Mouse (Mus musculus) v-Abl transformed pro-B cells (cell line): ENCODE measurements around the gene B3gnt8.

Experiments used
- in situ Hi-C, 2 experiments: fragments of 400-800 bp; cut with MboI; formaldehyde crosslinking; loops; one replicate each; pipeline ENCODE4 v1.15.1; 2025; ENCODE audit not compliant: unreplicated experiment in 2 of 2

The B3gnt8 gene

DNA sequence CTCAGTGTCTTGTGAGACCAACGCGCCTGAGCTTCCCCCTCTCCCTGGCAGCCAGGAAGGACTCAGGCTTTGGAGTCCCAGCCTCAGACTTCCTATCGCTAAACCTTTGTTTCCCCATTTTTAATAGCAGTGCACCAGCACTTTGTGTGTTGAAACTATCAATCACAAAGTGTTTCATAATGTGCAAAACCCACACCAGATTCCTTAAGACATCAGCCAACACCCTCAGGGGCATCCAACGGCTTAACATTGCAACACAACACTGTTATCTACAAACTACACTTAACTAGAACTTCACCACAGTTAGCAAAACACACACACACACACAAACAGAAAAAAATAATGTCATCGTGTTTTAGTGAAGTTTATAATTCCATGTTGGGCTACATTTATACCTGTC lies 23.4 kb downstream of the B3gnt8 start:
- in situ Hi-C loops, result loop anchor here (5.0 to 25.0 kb wide), 5 partner anchors 37 to 1812 kb away; partner anchors contain the start of genes Tgfb1 (in 2 of the 2) and Sertad3 (in 1 of the 2)

DNA sequence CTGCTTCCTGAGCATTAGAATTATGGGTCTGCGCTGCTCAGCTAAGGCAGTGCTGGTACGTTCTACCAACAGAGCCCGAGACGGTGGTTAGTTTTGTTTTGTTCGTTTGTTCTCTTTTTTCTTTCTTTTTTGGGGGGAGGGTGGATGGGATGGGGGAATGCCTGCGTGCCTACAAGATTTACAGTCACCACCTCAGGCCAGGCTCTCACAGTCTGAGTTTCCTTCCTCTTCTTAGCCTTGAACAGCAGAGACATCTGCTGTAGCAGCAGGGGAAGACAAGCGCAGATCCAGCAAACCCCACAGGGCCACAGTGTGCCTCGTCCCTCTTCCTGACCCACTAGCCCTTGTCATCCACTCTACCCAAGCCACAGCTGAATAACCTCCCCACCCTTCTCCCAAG lies 24.8 kb downstream of the B3gnt8 start:
- in situ Hi-C loops, result loop anchor here (5.0 to 10.0 kb wide), 3 partner anchors 36 to 226 kb away; partner anchors contain the start of gene Tgfb1 (in 2 of the 2)

DNA sequence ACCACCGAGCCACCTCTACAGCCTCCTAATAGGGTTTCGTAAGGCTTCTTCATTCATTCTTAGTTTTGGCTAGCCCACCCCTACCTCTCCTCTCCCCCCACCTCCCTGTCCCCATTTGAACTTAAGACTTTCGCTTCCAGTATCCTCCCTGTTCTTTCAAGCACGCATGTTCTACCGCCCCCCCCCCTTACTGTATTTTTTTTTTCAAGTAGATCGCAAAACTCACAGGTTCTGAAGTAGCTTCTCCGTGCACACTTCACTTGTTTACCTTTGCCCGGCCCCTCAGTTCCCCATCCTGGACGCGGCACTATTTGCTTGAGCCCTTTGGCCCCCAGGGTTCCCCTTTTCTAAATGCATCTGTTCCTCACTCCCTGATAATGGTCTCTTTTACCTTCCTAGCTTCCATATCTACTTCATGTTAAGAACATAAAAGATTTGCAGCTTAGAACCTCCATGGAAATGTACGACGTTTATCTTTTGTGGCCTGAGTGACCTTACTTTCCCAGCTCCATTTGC lies 25.8 kb downstream of the B3gnt8 start:
- in situ Hi-C loops, result loop anchor here (5.0 to 10.0 kb wide), 3 partner anchors 35 to 228 kb away; partner anchors contain the start of gene Tgfb1 (in 2 of the 2)

DNA sequence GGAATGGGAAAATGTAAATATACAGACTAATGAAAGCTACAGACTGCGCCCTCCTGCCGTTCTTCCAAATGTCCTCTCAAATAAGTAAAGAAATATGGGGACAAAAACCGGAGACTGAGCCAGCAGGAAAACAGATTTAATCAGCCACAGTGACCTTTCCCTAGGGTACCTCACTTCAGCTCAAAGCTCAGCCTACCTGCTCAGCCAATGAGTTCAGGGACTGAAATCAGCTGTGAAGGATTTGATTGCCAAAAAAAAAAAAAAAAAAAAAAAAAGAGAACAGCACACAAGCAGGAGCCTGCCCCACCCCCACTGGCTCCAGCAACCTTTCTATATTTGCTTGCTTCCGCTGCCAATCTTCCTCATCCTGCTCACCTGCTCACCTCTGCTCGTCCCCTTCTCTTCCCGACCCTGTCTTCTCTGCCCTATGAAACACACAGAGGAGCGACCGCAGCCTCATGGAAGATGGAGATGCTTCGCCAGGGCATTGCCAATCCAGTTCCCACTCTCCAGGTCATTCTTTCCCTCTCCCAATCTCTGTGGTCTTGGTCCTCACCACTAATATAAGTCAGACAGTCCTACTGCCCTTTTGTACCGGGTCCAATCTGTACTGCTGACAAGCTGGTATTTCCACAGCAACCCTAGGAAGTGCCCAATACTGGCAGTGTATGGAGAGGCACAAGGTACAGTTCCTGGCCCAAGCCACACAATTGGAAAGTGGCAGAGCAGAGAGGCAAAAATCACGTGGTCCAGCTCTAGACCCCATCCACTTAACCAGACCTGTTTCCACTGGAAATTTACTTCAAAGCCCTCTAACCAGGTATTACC lies 29.4 kb downstream of the B3gnt8 start:
- in situ Hi-C loops, result loop anchor here (5.0 to 10.0 kb wide), 3 partner anchors 34 to 231 kb away; no protein-coding TSS in a partner anchor

GRCm38 (mm10) chr7:25657785-25658184 lies 31.3 kb downstream of the B3gnt8 start:
- in situ Hi-C loops, result loop anchor here (5.0 to 10.0 kb wide), 3 partner anchors 35 to 233 kb away; no protein-coding TSS in a partner anchor

- in situ Hi-C loops, result loop anchor here (5.0 to 10.0 kb wide), 3 partner anchors 37 to 234 kb away; no protein-coding TSS in a partner anchor
Observed at GRCm38 (mm10) chr7:25658657-25659472, 32.4 kb downstream of the B3gnt8 start, which contains the start of the genes Bckdha and Exosc5. Gene Bckdha (minus strand): TSS chr7:25658981. Gene Exosc5 (plus strand): TSS chr7:25659164.

DNA sequence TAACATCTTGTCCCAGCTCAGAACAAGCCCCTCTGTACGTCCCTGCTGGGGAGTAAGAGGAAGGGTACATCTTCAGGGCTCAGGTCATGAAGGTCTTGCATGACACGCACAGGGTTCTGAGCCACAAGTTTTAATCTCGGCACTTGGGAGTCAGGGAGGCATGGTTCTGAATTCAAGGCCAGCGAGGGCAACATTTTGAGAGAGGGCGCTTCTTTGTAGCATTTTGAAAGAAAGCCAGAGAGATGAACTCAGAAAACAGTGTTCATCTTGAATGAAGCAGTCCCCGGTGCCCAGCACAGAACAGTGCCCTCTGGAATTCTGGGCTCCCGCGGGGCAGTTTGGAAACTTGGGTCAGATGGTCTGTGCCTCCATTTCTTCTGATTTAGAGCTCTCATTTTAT lies 39.9 kb downstream of the B3gnt8 start:
- in situ Hi-C loops, result no loop called here

- in situ Hi-C loops, result no loop called here
Observed at GRCm38 (mm10) chr7:25669158-25669557, 42.7 kb downstream of the B3gnt8 start.

DNA sequence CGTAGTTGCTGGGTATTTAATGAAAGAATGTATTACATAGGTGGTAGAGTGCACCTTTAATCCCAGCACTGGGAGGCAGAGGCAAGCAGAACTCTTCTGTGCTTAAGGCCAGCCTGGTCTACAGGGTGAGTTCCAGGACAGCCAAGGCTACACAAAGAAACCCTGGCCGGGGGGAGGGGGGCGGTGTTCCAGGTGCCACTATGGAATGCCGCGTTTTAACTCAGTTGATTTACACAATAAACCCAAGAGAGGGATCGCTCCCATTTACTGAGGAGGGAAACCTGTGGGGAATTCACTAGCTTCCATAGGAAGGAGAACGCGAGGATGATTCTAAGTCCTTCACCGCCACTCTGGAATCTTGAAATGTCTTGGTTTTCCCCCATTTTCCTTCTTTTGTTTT lies 43.2 kb downstream of the B3gnt8 start:
- in situ Hi-C loops, result no loop called here

DNA sequence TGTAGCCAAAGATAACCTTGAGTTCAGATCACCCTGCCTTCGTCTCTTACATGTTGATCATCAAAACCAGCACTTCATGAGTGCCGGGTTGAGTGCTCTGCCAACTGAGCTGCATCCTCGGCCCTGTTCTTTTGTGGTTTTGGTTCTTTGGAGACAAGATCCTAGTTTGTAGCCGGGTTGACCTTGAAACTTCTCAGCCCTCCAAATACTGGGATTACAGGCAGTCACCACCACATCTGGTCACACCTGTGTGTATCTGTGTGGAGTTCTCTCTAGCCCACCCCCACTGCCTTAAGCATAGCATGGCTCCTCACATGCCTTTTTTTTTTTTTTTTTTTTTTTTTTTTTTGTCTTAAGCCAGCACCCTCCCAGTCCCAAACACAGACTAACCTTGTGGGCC lies 43.6 kb downstream of the B3gnt8 start:
- in situ Hi-C loops, result no loop called here

DNA sequence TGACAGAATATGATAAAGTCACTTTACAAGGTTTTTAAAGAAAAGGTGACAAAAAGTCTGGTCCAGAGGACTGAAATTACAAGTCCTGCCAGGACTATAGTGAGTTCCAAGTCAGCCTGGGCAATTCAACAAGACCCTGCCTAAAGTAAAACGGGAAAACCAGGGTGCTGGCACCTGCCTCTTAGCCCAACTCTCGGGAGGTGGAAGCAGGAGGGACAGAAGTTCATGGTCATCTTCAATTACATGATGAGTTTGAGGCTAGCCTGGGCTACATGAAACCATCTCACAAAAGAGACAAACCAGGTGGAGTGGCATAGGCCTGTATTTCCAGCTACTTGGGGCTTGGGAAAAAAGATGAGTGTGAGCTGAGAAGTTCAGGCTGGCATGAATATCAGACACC lies 45.2 kb downstream of the B3gnt8 start:
- in situ Hi-C loops, result no loop called here

- in situ Hi-C loops, result no loop called here
Observed at GRCm38 (mm10) chr7:25672442-25672841, 46.0 kb downstream of the B3gnt8 start.

GRCm38 (mm10) chr7:25674297-25674696 lies 47.8 kb downstream of the B3gnt8 start:
- in situ Hi-C loops, result no loop called here

DNA sequence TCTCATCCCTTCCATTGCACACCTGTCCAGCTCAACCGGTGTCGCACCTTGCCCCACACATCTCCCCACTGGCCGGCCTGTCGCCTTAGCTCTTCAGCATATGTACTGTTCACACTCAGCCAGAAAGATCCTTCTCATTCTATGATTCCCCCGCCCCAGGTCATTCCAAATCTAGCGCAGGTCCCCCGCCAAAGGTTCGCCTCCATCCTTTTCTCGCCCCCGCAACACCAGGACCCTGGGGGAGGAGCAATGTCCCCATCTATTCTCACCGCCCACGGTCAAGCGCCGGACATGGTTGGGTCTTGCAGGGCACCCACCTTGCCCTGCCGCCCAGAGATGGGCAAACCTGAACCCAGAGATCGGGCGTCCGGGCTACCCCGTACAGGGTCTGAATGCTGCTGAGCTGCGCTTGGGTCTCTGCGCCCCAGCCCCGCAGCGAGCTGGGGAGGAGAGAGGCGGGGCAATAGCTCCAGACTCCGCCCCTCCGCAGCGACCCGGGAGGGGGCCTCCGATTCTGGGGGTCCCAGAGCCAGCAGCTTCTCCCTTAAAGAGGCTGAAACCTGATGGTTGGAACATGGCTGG lies 48.4 kb downstream of the B3gnt8 start, which contains the start of gene Tmem91:
Gene Tmem91 (minus strand): TSS at position 448 of the 582 bp plus-strand sequence.
- in situ Hi-C loops, result no loop called here

DNA sequence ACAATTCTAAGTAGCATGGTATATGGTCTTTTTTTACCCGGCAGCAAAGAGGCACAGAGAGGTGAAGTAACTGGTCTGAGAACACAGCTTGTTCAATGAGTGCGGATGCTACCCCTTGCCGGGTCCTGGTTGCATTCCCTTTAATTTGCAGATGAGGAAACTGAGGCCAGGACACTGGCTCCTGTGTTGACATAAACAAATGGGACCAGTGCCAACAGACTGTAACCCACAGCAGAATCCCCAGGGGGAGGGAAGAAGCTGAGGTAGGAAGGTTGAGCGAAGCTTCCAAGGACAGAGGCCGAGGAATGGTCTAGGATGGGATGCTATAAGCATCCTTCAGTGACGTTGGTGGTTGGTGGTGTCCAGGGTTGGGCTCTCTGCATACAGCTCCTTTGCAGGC lies 49.0 kb downstream of the B3gnt8 start:
- in situ Hi-C loops, result no loop called here

- in situ Hi-C loops, result no loop called here
Observed at GRCm38 (mm10) chr7:25676085-25676781, 49.8 kb downstream of the B3gnt8 start.

DNA sequence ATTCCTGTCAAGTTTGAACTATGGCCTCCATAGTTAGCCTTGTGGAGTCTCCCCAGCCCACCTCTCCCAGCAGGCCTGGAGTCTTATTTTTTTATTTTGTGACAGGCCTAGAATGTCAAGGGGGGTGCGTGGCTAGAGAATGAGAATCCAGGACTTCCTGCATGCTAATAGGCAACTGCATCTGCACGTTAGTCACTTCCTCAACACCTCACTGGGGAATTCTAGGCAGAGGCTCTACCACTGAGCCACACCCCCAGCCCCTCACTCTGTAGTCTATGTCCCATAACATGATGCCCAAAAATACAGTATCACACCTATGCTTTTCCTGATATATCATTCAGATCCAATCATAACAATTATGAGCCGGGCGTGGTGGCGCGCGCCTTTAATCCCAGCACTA lies 50.6 kb downstream of the B3gnt8 start:
- in situ Hi-C loops, result no loop called here

- in situ Hi-C loops, result loop anchor here (5.0 kb wide), 3 partner anchors 37 to 72 kb away; partner anchors contain the start of genes Ccdc97 (in 1 of the 2) and Hnrnpul1 (in 1 of the 2)
Observed at GRCm38 (mm10) chr7:25679971-25680370, 53.5 kb downstream of the B3gnt8 start.

DNA sequence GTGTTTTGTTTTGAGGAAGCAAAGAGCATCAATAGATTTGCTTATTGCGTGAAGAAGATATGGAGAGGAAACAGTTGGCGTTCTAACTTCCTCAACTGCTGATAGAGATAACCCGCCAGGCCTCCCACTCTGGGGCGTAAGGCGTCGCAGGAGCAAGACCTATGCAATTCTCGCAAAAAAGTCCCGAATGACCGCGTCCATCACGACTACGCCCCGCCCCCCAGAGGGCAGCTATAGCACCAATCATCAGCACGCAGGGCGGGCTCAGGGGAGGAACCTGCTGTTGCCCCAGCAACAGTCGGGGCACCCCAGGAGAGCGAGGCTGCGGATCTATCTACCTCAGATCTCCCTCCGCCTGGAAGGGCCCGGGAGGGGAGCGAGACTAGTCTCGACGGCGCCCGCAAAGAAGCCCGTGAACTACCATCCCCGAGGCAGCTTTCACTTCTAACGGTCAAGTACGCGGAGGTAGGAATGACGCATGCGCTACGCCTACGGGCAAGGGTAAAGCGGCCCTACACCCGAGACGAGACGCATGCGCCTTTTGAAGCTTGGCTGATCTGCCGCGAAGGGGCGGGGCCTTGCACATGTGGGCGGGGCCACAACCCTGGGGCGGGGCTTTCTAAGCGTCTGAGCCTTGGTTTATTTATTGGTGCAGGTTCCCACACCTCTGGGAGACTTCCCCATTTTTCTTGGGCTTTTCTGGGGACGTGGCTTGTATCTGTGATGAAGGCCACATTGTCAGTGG lies 54.2 kb downstream of the B3gnt8 start, which contains the start of gene B9d2:
Gene B9d2 (plus strand): TSS at position 267 of the 745 bp plus-strand sequence.
- in situ Hi-C loops, result loop anchor here (5.0 kb wide), 3 partner anchors 37 to 72 kb away; partner anchors contain the start of genes Ccdc97 (in 1 of the 2) and Hnrnpul1 (in 1 of the 2)
